Mouse (Mus musculus) small intestine, adult 2 months (tissue): Measurements from ENCODE around the gene Cables2.

ENCODE experiments used
- CTCF ChIP-seq: fragments of 200-500 bp; IDR thresholded peaks from 2 replicates; pipeline ENCODE4 v1.5.1; 2012; ENCODE audit warnings: low read depth, mild to moderate bottlenecking, control low read depth, inconsistent platforms, low read length, moderate library complexity, mixed read lengths; ENCODE audit not compliant: insufficient replicate concordance, insufficient read length; ENCODE audit errors: extremely low read depth
- POLR2A ChIP-seq: fragments of 200-500 bp; IDR thresholded peaks from 2 replicates; pipeline ENCODE4 v1.6.1; 2012; ENCODE audit warnings: low read depth, mild to moderate bottlenecking, control low read depth, inconsistent platforms, low read length, moderate library complexity

DNA sequence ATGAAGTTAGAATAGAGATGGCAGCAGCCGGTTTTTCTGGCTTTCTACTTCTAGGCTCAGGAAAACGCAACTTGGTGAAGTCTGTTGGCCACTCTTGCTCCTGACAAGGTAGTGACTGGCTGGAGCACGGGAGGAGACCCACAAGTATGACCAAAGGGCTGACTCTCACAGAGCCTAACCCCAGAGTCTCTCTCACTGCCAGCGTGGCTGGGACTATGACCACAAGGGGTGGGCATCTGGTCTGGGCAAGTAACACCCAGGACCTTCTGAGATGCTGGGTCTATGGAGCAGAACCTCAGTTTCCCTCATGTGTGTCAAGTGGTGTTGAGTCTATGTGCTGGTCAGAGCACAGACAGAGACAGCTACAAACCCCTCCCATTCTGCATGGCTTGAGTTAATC is 3.1 kb upstream of the Cables2 start:
- TF ChIP-seq CTCF: no peak
- TF ChIP-seq POLR2A: no peak
